Mouse (Mus musculus) cerebellum, adult (tissue): ENCODE results near the gene Dcdc2a.

Experiments used
- ATAC-seq: cut with Nextera tagmentation; 2 replicates; pipeline ENCODE4 v1.9.2; 2017; ENCODE audit warnings: mild to moderate bottlenecking, moderate library complexity, mixed read lengths; ENCODE audit not compliant: insufficient number of reproducible peaks, low FRiP score, low TSS enrichment

Gene Dcdc2a

DNA sequence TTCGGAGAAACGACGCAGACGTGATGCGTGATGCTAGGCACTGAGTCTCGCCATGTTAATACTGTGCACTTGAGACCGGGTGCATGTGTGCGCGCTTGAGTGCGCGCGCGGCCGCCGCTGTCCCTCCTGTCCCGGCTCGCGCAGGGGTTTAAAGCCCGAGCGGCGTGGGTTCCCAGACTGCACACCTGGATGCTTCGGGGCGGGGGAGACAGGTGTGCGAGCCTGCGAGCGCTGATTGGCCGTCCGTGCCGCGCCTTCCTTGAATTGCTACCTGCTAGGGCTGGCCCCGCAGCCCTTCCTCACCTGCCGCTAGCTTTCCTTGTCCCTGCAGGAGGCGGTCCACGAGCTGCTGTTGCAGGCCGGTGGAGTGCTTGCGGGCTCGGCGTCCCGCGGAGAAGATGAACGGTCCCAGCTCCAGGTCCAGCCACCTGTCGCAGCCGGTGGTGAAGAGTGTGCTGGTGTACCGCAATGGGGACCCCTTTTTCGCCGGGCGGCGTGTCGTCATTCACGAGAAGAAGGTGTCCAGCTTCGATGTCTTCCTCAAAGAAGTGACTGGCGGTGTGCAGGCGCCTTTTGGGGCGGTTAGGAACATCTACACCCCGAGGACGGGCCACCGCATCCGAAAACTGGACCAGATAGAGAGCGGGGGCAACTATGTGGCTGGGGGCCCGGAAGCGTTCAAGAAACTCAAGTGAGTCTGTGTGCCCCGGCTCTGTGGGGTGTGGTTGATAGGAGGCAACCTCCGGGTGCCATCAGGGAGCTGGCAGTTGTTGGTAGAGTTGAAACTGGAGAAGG, at the start of gene Dcdc2a:
Gene Dcdc2a (plus strand): TSS at position 132 of the 795 bp plus-strand sequence.
- ATAC-seq, result 0 out of 2 replicates have a peak, but pooled peaks have one; percentile 41

DNA sequence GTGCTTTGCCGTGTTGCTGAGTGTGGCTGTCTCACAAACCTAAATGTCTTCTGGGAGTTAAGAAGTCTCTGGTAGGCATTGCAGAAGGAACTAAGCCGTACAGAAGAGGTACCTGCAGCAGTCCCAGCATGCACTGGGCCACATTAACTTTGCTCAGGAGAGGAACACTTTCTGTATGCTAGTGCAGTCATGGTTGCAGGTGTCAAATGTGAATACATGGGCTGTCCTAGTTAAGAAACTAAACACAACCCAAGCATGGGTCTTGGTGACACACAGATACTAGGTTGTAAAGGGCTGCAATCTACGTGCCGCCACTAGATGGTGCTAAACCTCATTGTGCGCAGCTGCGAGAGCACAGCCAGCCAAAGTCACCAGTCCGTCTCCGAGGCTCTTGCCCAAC, 48.7 kb upstream of the Dcdc2a start:
- peak; percentile 81 for ATAC-seq

DNA sequence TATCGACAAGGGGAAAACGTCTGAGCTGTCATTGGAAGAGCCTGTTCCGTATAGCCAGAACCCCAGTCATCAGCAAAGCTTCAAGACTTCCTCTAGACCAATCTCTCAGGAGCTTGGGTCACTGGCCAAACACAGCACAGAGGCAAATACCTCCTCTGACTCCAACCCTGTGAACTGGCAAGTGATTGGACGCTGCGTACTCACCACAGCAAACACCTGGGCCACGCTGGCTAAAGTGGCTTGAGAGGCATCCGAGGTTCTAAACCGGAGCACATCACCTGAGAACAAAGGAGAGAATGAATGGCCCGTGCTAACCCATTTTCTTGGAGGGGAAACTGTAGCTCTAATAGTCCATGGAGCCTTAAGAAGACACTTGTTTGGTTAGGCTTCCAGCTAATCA, 37.5 kb upstream of the Dcdc2a start:
- ATAC-seq, result no peak

DNA sequence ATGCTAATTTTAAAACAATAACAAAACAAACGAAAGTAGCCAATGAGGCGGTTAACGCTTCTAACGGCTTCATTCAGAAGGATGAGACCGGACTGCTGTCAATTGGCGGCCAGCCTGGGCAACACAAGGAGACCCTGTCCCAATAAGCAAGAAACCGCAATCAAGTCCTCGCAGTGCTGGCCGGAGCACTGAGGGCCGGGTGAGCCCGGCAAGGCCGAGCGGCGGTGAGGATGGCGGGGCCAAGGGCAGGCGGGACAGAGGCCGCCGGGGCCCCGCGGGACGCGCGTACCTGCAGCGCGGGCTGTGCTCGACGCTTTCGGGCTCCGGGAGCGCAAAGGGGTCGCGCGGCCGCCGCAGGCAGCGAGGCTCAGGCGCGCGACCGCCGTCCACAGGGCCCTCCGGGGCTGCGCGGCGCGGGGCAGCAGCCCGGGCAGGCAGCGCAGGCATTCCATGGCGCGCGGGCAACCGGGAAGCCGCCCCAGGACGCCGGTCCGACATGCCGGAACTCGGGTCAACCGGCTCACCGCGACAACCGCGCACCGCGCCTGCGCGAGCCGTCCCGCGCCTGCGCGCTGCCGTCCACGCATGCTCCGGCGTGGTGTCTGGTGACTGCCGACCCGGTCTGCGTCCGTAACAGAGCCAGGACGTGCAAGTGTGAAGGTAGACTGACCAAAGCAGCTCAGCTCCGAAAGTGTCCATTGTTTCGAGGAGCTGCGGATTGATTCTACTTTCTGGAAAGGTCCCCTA, 35.8 kb upstream of the Dcdc2a start, which contains the start of gene Mrs2:
Gene Mrs2 (minus strand): TSS at position 587 of the 747 bp plus-strand sequence.
- peak; percentile 92 for ATAC-seq

DNA sequence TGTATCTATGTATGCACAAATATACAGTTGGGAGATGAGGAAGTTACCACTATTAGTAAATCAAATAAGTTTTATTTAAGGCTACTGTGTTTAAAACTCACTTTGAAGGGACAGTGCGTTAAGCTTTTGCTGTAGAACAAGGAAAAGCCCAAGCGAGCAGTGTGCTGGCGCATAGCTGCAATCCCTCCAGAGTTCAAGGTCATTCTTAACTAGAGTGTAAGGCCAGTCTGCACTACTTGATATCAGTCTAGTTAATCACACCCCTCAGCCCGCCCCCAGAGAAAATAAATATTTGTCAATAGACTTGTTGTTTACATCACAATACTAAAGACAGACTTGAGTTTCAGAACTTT, 35.3 kb upstream of the Dcdc2a start:
- no peak for ATAC-seq

DNA sequence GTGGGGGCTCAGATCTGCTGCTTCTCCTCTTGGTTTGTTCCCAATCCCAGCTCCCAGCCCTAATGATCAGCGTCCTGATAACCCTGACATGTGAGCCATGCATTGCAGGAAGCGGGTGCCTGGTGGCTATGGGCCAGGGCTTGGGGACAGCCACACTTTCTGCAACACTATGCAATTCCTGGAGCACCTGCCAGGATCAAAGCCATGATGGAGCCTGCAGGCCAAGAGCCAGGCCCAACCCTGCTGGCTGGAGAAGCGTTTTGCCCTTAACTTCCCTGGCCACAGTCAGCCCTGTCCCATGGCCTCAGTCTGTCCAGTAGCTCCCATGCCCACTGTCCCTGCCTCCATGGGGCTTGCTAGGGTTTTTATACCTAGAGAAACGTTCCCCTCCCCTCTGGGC, 33.4 kb upstream of the Dcdc2a start:
- no peak for ATAC-seq

DNA sequence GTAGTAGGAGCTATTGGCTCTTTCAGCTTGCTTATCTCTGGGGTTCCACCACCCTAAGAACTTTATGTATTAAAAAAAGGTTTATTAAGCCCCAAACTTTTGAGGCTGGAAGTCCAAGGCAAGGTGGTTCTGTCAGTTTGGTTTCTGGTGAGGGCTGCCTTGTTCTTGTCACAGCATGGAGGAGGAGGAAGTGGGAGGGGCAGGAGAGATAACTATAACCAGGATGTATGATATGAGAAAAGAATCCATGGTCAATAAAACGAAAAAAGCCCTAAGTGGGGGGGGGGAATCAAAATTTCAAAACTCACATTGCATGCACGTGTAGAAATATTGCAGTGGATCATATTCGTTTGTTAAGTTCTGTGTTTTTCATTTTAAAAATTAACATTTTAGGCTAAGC, 32.7 kb upstream of the Dcdc2a start:
- no peak for ATAC-seq

DNA sequence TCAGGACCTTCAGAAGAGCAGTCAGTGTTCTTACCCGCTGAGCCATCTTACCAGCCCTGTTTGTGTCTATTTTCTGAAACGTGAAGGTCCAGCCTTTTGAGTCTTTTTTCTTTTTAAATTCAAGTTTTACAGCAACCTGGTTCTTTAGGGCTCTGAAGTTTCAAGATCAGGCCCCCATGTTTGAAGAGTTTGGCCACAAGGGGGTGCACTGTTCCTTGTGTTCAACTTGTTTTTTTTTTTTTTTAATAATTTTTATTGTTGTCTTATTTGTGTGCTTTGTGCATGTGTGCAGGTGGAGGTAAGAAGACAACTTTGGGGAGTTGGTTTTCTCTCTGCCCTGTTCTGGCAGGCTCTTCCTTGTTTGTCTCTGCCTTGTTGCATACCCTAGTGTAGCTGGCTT, 31.1 kb upstream of the Dcdc2a start:
- no peak for ATAC-seq

DNA sequence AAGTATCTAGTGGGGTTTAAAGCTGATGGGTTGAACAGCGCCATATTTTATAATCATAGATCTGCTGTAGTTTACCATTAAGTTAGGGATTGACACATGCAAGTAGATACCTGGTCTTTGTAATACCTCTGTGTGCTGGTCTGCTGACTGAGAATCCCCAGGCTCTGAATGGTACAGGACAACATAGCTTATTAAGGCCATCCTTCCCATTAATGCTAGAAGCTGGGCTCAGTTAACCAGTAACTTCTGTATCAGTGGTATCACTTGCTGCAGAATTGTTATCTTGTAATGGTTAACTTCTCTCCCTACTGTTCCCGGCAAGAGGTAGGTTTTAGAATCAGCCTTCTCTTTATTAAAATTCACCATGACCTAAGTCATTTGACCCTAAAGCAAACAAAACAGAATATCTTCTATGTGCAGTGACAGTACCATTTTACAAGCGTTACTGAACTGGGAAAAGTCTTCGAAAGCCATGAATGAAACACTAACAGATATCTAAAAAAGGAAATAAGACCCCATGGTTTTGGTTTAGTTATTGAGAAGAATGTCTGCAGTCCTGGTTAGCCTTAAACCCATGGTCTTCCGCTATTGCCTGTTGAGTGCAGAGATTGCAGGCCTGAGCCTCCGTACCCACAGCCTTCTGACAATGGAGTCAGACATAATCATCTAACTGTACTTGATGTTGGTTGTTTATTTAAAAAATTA, 29.2 kb upstream of the Dcdc2a start:
- ATAC-seq, result no peak

DNA sequence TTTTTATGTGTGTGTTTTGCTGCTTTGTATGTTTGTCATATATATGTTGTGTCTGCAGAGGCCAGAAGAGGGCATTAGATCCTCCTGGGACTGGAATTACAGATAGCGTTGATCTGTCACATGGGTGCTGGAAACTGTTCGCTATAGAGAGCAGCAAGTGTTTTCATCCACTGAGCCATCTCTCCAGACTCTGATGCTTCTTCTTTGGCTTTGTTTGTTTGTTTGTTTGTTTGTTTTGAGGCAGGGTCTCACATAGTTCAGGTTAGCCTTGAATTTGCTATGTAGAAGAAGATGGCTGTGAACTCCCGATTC, 28.7 kb upstream of the Dcdc2a start:
- ATAC-seq, result no peak

DNA sequence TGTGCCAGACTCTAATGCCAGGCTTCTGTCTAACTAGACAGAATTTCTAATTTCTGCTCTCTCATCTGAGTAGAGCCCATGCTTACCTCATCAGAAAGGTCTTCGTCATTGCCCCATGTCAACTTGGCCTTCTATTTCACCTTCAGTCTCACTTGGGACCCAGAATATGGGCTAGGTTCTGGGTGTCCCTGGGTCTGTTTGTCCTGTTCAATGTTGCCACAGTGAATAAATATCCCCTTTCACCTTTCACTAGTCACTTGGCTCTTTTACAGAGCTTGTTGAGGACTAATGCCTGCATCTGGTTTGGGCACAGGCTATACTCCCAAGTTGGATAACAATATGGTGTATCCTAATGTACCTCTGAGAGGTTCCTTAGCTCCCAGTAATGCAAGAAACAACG, 16.3 kb upstream of the Dcdc2a start:
- ATAC-seq, result no peak

DNA sequence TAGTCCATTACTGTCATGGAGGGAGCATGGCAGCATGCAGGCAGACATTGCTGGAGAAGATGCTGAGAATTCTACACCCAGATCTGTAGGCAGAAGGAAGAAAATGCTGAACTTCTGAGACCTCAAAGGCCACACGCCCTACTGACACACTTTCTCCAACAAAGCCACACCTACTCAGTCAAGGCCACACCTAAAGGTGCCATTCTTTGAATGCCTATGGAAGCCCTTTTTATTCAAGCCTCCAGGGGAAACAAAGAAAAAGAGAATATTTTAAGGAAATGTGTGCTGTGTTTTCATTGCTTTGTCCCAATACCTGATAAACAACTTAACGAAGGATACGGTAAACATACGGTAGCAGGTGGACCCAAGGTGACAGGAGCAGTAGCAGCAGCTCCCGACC, 3.1 kb upstream of the Dcdc2a start:
- no peak for ATAC-seq

DNA sequence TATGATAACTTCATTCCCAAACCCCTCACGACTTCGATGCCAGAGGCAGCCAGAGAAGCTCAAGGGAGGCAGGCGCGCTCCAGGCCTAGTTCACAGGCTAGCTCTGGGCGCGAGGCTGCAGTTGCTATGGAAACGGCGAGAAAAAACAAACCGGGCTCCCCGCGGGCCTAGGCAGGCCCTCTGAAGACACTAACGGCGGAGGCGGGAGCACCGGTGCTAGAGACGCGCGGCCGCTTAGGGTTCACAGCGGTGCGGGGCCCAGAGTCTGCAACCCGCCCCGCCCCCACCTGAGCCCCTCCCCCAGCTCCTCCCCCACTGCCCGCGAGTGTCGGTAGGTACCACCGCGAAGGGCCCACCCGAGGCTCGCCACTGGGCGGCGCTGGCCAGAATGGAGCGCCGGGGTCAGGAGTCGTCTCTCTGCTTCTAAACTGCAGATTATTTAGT, 671 bp upstream of the Dcdc2a start:
- peak; percentile 36; the same call in 1 of the 2 replicates for ATAC-seq

DNA sequence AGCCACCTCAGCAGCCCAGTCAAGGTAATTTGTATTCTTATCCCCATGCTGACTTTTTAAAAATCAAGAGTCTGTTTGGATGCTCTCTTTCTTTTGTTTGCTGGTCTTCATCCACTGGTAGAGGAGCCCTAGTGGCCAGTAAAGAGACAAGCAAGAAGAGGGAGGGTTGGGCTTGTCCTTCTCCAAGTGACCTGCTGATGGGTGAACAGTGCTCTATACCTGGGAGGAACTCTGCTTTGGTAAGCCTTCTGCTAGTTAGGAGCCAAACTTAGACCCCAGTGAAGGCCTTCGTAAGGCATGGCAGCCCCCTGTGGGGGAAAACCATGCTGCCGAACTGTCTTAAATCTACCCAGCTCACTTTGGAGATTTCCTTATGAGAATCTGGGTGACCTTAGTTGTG, 10.9 kb downstream of the Dcdc2a start:
- ATAC-seq, result no peak

DNA sequence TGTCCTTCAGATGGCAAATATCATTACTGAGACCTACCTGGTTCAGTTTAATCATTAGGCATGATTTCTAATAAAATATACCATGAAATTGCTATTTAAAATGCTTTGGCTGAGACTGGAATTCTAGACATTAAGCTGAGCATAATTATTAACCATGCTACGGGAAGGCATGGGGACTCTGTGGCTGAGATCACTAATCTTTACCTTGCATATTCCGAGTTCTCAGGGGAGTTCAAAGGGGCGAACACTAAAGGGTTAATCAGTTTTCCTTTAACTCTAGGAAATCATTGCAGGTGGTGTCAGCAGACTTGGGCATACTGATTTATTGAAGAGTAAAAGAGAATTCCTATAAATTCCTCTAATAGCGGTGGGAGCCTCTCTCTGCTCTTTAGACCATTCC, 11.4 kb downstream of the Dcdc2a start:
- ATAC-seq, result no peak

DNA sequence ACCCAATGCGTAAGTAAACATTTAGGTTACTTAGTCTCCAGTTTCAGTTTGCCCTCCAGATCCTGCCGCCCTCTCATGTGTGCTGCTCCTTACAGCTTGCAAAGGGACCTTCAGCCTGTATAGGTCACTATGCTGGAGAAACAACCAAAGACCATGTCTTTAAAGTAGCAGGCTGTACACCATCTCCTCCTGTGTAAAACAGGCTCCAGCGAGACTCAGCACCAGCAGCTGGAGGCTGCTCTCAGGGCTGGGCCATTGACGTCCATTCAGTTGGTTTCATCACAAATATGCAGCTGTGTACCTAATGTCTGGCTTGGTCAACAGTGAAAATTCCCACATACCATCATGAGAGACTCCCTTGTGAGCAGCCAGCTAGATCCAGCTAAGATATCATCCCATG, 14.0 kb downstream of the Dcdc2a start:
- no peak for ATAC-seq

DNA sequence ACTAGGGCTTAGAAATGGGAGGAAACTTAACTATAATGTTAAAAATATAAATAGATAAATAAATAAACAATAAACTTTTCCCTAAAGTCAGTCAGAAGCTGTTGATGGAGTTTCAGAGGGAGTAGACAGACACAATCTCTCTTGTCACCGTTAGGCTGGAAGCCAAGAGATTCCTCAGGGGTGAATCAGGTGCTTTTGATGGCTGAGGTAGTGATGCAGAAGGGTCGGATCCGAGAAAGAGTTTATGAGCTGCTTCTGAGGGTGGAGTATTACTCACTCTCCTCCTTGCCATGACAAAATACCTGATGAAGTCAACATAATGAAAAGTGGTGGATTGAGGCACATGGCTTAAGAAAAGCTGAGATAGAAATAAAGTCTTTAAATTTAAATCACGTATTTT, 15.0 kb downstream of the Dcdc2a start:
- ATAC-seq, result no peak

DNA sequence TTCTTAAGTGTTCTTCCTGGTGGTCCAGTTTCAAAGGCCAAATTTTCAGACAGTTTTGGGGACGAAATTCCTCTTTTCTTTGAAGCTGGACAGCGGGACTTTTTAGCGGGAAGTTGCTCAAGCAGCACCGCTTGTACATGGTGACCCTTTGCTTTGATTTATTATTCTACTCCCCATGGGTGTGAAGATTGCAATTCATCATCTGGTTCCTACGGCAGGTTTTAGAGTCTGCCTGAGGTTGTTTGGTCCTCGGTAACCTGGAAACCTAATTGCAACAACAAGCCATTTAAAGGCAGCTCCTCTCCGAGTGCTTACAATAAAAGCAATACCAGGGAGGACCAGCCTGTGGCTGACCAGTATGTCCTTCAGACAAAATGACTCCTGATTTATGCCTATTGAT, 21.5 kb downstream of the Dcdc2a start:
- no peak for ATAC-seq

DNA sequence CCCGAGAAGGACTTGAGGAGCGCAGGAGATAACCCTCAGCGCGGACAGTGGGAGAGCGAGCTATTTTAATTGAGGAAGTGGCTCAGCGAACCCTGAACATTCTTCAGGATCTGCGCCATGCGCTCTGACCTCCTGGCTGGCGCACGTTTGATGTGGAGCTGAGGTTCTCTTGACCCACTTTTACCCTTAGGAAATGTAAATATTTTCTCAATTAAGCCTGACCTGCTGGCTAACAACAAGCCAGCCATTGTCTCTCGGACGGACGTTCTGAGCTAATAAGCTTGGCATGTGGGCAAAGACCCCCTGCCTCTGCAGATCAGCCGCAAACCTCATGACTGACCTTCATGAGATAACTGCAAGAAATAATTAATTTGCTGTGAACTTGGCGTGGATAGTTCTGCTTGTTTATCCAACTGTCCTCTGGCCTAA, 27.4 kb downstream of the Dcdc2a start:
- ATAC-seq, result no peak

DNA sequence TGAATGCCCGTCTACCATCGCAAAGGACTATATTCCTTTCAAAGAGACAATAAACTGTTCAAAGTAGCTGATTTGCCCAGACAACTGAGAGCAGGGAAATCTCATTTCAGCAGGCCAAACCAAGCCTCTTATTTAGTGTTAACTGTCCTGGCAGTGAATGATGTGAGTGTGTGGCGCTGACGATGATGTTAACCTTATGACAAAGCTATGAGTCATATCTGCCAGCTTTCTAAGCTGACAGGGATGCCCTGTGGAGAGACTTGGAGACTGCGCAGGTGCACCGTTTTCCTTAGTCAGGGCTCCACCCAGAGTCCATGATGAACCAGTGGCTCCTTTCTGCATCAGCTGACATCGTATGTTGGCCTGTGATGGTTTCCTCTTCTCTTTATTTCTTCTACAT, 29.3 kb downstream of the Dcdc2a start:
- ATAC-seq, result no peak

DNA sequence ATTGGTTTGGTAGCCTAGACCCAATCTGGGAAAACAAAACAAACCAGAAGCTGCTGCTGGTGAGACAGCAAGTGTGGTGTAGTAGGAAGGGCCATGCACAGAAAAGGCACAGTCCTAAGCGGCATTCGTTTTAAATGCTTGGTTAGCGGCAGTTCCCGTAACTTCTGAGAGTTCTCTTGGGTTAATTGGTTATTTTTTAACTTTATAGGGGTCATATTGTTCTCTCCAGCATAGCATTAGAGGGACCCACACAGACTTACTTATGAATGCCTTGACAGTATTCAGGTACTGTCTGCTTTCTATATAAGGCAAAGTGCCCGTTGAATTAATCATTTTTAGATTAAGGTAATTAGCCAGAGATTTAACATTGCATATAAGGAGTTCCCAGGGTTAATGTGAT, 35.5 kb downstream of the Dcdc2a start:
- no peak for ATAC-seq
